Mouse (Mus musculus): ENCODE measurements around the gene Zfp68. TPM values are rescaled to one million over a fixed set of nuclear protein-coding genes. Genes with fewer than 3 reads are reported as not detected.

Gene Zfp68
- polyA plus RNA-seq (2015; fragmentation: Nextera tagmentation; extraction: Ambion mirVana), result 113 and 132 TPM in 2 replicates

DNA sequence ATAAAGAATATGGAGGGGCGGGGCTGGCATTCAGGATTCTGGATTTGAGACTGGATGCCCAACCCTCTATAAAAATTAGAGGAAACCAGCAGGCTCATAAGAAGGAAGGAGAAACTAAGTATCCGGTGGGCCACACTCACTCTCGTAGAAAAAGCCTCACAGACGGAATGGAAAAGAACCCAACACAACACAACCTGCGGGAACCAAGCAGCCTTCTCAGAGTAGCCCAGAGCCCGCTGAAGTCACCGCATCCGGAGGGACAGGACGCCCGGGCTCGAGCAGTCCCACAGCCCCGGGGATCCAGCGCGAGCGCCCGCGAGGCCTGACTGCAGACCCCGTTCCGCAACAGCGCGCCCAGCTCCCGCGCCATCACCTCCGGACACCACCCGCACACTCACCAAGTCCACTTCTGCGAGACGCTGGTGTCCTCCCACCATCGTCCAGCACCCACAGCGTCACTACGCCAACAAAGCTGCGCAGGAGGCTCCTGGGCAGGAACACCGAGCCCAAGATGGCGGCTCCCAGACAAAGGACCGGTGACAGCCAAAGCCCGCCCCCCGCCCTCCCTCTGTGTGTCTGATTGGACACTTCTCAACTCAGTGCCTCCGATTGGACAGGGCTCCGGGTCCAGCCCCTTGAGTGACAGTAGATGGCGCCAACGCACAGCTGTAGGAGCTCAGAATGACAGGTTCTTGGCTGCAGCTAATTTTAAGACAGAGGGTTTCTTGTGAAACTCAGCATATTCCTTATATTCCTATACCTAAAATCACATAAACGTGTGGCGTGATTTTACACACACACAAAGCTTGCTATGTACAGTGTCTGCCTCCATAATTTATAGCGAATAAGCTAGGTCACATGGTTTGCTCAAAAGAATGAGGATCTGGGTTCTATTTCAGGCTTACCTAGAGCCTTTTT lies at the start of gene Zfp68:
Gene Zfp68, minus strand, starts transcription at position 551 of the 918 bp plus-strand sequence.
- Histone ChIP-seq H3K4me3 (replicated peaks; ENCODE audit: low read length) (peak within 1 kb of the TSS; percentile 94), H3K27ac (ENCODE audit: low read length) (peak within 1 kb of the TSS; percentile 100), H3K36me3 (ENCODE audit: control insufficient read depth, insufficient read depth) (peaks cover 39% of the 10 kb centered on the region), H3K4me2 (ENCODE audit: low read length) (peak within 1 kb of the TSS; percentile 55), H3K27me3 (replicated peaks; ENCODE audit: control insufficient read depth, insufficient read depth, low read length) (no peaks in the 10 kb centered on the region), H3K9ac (replicated peaks; ENCODE audit: low read depth, low read length) (peak within 1 kb of the TSS; percentile 100), H3K4me1 (replicated peaks; ENCODE audit: control insufficient read depth, insufficient read depth, low read length) (peaks cover 26% of the 10 kb centered on the region), H3K9me3 (ENCODE audit: control insufficient read depth, low read length) (peaks cover 28% of the 10 kb centered on the region)
- under 1% methylated on average over 43 of the region's 43 CpGs for whole genome bisulfite sequencing
- peak; percentile 95 for ATAC-seq

DNA sequence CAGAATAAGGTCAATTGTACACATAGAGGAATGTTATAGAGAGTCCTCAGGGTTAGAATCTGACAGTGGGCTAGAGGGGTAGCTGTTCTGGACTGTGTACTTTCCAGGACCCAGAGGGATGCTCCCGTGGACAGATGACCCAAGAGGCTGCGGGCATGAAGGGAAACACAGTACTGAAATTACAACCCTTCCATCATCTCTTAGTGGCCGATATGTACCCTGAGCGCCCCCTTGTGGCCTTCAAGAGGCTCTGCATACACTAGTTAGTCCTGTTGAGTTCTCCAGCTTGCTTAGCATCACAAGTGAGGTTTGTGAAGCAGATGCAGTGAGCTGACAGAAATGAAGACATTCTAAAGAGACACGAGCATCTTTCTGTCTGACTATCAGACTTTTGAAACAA lies 39.4 kb upstream of the Zfp68 start:
- H3K36me3 ChIP-seq (ENCODE audit: control insufficient read depth, insufficient read depth), result no peaks in the 10 kb centered on the region
- ATAC-seq, result peak; percentile 40; the same call in 1 of the 2 replicates
- no peaks in the 10 kb centered on the region for H3K27me3 ChIP-seq (replicated peaks; ENCODE audit: control insufficient read depth, insufficient read depth, low read length)
- H3K9ac ChIP-seq (replicated peaks; ENCODE audit: low read depth, low read length), result no peak overlapping the region
- 9% methylated on average over 5 of the region's 5 CpGs for WGBS
- H3K4me3 ChIP-seq (replicated peaks; ENCODE audit: low read length), result no peak overlapping the region
- H3K4me1 ChIP-seq (replicated peaks; ENCODE audit: control insufficient read depth, insufficient read depth, low read length), result no peaks in the 10 kb centered on the region
- H3K27ac ChIP-seq (ENCODE audit: low read length), result no peak overlapping the region
- H3K9me3 ChIP-seq (ENCODE audit: control insufficient read depth, low read length), result no peaks in the 10 kb centered on the region
- H3K4me2 ChIP-seq (ENCODE audit: low read length), result no peak overlapping the region

- Histone ChIP-seq H3K27ac (ENCODE audit: low read length) (no peak overlapping the region), H3K36me3 (ENCODE audit: control insufficient read depth, insufficient read depth) (no peaks in the 10 kb centered on the region), H3K4me1 (replicated peaks; ENCODE audit: control insufficient read depth, insufficient read depth, low read length) (no peaks in the 10 kb centered on the region), H3K27me3 (replicated peaks; ENCODE audit: control insufficient read depth, insufficient read depth, low read length) (no peaks in the 10 kb centered on the region), H3K4me2 (ENCODE audit: low read length) (no peak overlapping the region), H3K9me3 (ENCODE audit: control insufficient read depth, low read length) (no peaks in the 10 kb centered on the region), H3K9ac (replicated peaks; ENCODE audit: low read depth, low read length) (no peak overlapping the region), H3K4me3 (replicated peaks; ENCODE audit: low read length) (no peak overlapping the region)
- ATAC-seq, result peak; percentile 70; the same call in 1 of the 2 replicates
- WGBS, result 31% methylated on average over 6 of the region's 6 CpGs
Observed at GRCm38 (mm10) chr5:138657854-138658253, 38.3 kb upstream of the Zfp68 start.

DNA sequence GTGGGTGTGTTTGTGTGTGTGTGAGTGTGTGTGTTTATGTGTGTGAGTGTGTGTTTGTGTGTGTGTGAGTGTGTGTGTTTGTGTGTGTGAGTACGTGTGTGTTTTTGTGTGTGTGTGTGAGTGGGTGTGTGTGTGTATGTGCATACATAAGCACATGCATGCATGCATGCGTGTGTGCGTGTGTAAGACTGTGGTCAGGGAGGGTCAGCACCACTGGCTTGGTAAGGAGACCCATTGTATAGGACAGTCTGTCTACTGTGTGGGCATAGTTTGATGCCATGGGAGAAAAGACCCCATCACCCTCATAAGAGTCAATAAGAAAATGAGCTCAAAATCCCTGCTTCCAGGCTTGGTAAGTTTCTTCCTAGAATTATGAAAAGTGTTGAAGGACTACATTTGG lies 37.8 kb upstream of the Zfp68 start:
- Histone ChIP-seq H3K4me1 (replicated peaks; ENCODE audit: control insufficient read depth, insufficient read depth, low read length) (no peaks in the 10 kb centered on the region), H3K4me3 (replicated peaks; ENCODE audit: low read length) (no peak overlapping the region), H3K9me3 (ENCODE audit: control insufficient read depth, low read length) (no peaks in the 10 kb centered on the region), H3K4me2 (ENCODE audit: low read length) (no peak overlapping the region), H3K27ac (ENCODE audit: low read length) (no peak overlapping the region), H3K9ac (replicated peaks; ENCODE audit: low read depth, low read length) (no peak overlapping the region), H3K27me3 (replicated peaks; ENCODE audit: control insufficient read depth, insufficient read depth, low read length) (no peaks in the 10 kb centered on the region), H3K36me3 (ENCODE audit: control insufficient read depth, insufficient read depth) (no peaks in the 10 kb centered on the region)
- WGBS, result 87% methylated on average over 3 of the region's 3 CpGs
- no peak for ATAC-seq

GRCm38 (mm10) chr5:138656477-138657156 lies 37.1 kb upstream of the Zfp68 start:
- H3K36me3 ChIP-seq (ENCODE audit: control insufficient read depth, insufficient read depth), result no peaks in the 10 kb centered on the region

DNA sequence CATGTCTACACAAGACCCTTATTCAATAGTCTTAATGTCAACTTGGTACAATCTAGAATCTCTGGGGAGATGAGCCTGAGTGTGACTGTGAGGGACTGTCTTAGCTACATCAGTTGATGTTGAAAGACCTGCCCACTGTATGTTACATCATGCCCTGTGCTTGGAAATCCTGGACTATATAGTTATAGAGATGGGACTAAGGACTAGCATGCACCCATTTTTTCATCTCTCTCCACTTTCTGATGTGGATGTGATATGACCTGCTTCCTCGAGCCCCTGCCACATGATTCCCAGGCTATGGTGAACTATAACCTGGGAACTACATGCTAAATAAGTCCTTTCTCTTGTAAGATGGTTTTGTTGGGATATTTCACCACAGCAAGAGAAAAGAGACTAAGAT lies 33.4 kb upstream of the Zfp68 start:
- ATAC-seq, result no peak
- 79% methylated on average over 1 of the region's 1 CpGs for WGBS

More at GRCm38 (mm10) chr5:138656477-138657156, 37.1 kb upstream of the Zfp68 start:
- Histone ChIP-seq H3K9ac (replicated peaks; ENCODE audit: low read depth, low read length) (no peak overlapping the region), H3K9me3 (ENCODE audit: control insufficient read depth, low read length) (no peaks in the 10 kb centered on the region), H3K4me3 (replicated peaks; ENCODE audit: low read length) (no peak overlapping the region), H3K4me1 (replicated peaks; ENCODE audit: control insufficient read depth, insufficient read depth, low read length) (no peaks in the 10 kb centered on the region), H3K4me2 (ENCODE audit: low read length) (no peak overlapping the region), H3K27me3 (replicated peaks; ENCODE audit: control insufficient read depth, insufficient read depth, low read length) (no peaks in the 10 kb centered on the region), H3K27ac (ENCODE audit: low read length) (no peak overlapping the region)
- WGBS, result 21% methylated on average over 2 of the region's 2 CpGs
- peak; percentile 84 for ATAC-seq

GRCm38 (mm10) chr5:138641761-138642160 lies 22.2 kb upstream of the Zfp68 start:
- Histone ChIP-seq H3K36me3 (ENCODE audit: control insufficient read depth, insufficient read depth) (peaks cover 46% of the 10 kb centered on the region), H3K9me3 (ENCODE audit: control insufficient read depth, low read length) (no peaks in the 10 kb centered on the region)

More for the DNA sequence above, 33.4 kb upstream of the Zfp68 start:
- Histone ChIP-seq H3K36me3 (ENCODE audit: control insufficient read depth, insufficient read depth) (peaks cover 11% of the 10 kb centered on the region), H3K4me3 (replicated peaks; ENCODE audit: low read length) (no peak overlapping the region), H3K4me2 (ENCODE audit: low read length) (no peak overlapping the region), H3K9ac (replicated peaks; ENCODE audit: low read depth, low read length) (no peak overlapping the region), H3K9me3 (ENCODE audit: control insufficient read depth, low read length) (no peaks in the 10 kb centered on the region), H3K27ac (ENCODE audit: low read length) (no peak overlapping the region), H3K27me3 (replicated peaks; ENCODE audit: control insufficient read depth, insufficient read depth, low read length) (no peaks in the 10 kb centered on the region), H3K4me1 (replicated peaks; ENCODE audit: control insufficient read depth, insufficient read depth, low read length) (no peaks in the 10 kb centered on the region)

DNA sequence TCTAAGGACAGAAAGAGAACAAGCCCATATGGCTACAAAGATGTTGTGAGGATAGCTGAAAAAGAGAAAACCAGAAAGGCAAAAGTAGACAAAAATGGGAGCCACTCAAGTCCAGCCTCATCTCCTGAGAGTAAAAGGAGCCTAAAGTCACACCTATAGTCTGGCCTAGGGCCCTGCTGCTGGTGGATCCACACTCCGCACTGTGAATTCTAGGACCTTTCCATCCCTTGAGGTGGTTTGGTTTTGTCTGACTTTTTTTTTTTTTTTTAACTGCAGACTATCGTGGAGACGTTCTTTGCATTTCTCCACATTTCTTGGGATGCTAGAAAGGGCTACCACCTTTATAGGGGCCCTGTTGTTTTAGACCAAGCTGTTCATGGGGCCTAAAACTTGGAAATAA lies 21.5 kb upstream of the Zfp68 start:
- Histone ChIP-seq H3K27ac (ENCODE audit: low read length) (no peak overlapping the region), H3K9me3 (ENCODE audit: control insufficient read depth, low read length) (no peaks in the 10 kb centered on the region), H3K4me3 (replicated peaks; ENCODE audit: low read length) (no peak overlapping the region), H3K4me1 (replicated peaks; ENCODE audit: control insufficient read depth, insufficient read depth, low read length) (no peaks in the 10 kb centered on the region), H3K4me2 (ENCODE audit: low read length) (no peak overlapping the region), H3K9ac (replicated peaks; ENCODE audit: low read depth, low read length) (no peak overlapping the region), H3K27me3 (replicated peaks; ENCODE audit: control insufficient read depth, insufficient read depth, low read length) (no peaks in the 10 kb centered on the region), H3K36me3 (ENCODE audit: control insufficient read depth, insufficient read depth) (peaks cover 43% of the 10 kb centered on the region)
- WGBS, result 88% methylated on average over 3 of the region's 3 CpGs
- ATAC-seq, result no peak

More at GRCm38 (mm10) chr5:138641761-138642160, 22.2 kb upstream of the Zfp68 start:
- ATAC-seq, result no peak
- H3K4me2 ChIP-seq (ENCODE audit: low read length), result no peak overlapping the region
- H3K27ac ChIP-seq (ENCODE audit: low read length), result no peak overlapping the region
- no peaks in the 10 kb centered on the region for H3K4me1 ChIP-seq (replicated peaks; ENCODE audit: control insufficient read depth, insufficient read depth, low read length)
- no peaks in the 10 kb centered on the region for H3K27me3 ChIP-seq (replicated peaks; ENCODE audit: control insufficient read depth, insufficient read depth, low read length)
- no peak overlapping the region for H3K4me3 ChIP-seq (replicated peaks; ENCODE audit: low read length)
- 90% methylated on average over 3 of the region's 3 CpGs for WGBS
- no peak overlapping the region for H3K9ac ChIP-seq (replicated peaks; ENCODE audit: low read depth, low read length)

DNA sequence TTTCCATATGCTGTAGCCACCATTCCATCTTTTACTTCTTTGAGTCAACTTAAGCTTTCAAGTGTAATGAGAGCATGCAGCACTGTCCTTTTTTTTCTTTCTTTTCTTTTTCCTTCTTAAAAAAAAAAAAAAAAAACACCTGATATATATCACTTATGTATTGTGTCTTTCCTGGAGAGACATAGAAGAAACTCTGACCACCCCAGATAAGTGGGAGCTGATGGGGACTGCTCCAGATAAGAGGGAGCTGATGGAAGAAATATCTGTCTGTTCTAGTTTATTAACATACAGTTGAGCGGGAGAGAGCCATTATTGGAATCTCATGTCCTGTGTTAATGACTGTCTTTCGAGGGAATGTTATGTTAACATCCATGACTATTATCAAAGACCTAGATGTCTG lies 16.9 kb upstream of the Zfp68 start:
- peaks cover 29% of the 10 kb centered on the region for H3K36me3 ChIP-seq (ENCODE audit: control insufficient read depth, insufficient read depth)

More for the DNA sequence above, 16.9 kb upstream of the Zfp68 start:
- no peak overlapping the region for H3K4me2 ChIP-seq (ENCODE audit: low read length)
- no peaks in the 10 kb centered on the region for H3K4me1 ChIP-seq (replicated peaks; ENCODE audit: control insufficient read depth, insufficient read depth, low read length)
- no peak for ATAC-seq
- H3K4me3 ChIP-seq (replicated peaks; ENCODE audit: low read length), result no peak overlapping the region
- H3K9ac ChIP-seq (replicated peaks; ENCODE audit: low read depth, low read length), result no peak overlapping the region
- no peaks in the 10 kb centered on the region for H3K9me3 ChIP-seq (ENCODE audit: control insufficient read depth, low read length)
- H3K27ac ChIP-seq (ENCODE audit: low read length), result no peak overlapping the region
- WGBS, result 94% methylated on average over 2 of the region's 2 CpGs
- H3K27me3 ChIP-seq (replicated peaks; ENCODE audit: control insufficient read depth, insufficient read depth, low read length), result no peaks in the 10 kb centered on the region

Measured in forebrain, embryonic 16.5 days (tissue).